8 mouse cellular contexts compared by ENCODE assay signal in the genomic region with DNA sequence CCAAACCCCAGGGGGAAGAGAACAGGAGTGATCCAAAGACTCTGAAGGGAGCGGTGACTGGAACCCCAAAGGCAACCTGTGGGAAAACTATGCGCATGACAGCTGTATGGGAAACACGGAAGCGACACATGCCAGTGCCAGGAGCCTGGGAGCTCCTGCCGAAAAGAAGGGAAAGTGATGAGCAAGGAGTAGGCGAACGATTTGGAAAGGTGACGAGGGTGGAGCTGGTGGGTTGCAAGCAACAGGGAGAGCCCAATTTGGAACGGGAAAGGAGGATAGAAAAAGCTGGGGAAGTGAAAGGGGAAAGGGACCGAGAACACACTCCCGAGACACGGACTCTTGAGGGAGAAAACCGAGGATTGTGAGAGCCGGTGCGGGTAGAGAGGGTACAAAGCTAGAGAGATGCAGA. TPM values are rescaled to one million over a fixed set of nuclear protein-coding genes. Genes with fewer than 3 reads are reported as not detected.
DNase-seq lines count a peak whose midpoint lies in the region; ATAC-seq and TF ChIP-seq lines count a peak whose summit lies in the region.

No protein-coding gene starts in this region.

- no peak overlapping the region for H3K27ac ChIP-seq in ES-E14 (ENCODE audit: insufficient read depth, low read depth, low read length, poor library complexity, severe bottlenecking)
- peak overlapping the region; percentile 89 for H3K27ac ChIP-seq in embryonic facial prominence, embryonic 12.5 days
- H3K27ac ChIP-seq in heart, embryonic 16.5 days (ENCODE audit: low read length): peak overlapping the region; percentile 86
- peak overlapping the region; percentile 91; the same call in 1 of the 2 replicates for H3K27ac ChIP-seq in stomach, embryonic 14.5 days (ENCODE audit: low read length)

- peaks cover 7 to 18% of the 10 kb centered on the region in 2 experiments; a peak in 3 of 4 replicates for H3K4me1 ChIP-seq in ES-E14 (ENCODE audit: control insufficient read depth in 2 of 2, insufficient read depth in 2 of 2, low read length in 2 of 2, poor library complexity in 1 of 2)
- peaks cover 34% of the 10 kb centered on the region for H3K4me1 ChIP-seq in embryonic facial prominence, embryonic 12.5 days
- peaks cover 51% of the 10 kb centered on the region for H3K4me1 ChIP-seq in heart, embryonic 16.5 days (ENCODE audit: control insufficient read depth, insufficient read depth, low read length)
- H3K4me1 ChIP-seq in stomach, embryonic 14.5 days (ENCODE audit: control insufficient read depth, insufficient read depth, low read length): peaks cover 35% of the 10 kb centered on the region

- peak overlapping the region; percentile 90 for H3K9ac ChIP-seq in ES-E14 (ENCODE audit: insufficient read depth, low read depth, low read length, poor library complexity, severe bottlenecking)
- peak overlapping the region; percentile 95 for H3K9ac ChIP-seq in embryonic facial prominence, embryonic 12.5 days
- H3K9ac ChIP-seq in heart, embryonic 16.5 days (ENCODE audit: low read length): peak overlapping the region; percentile 97
- peak overlapping the region; percentile 96 for H3K9ac ChIP-seq in stomach, embryonic 14.5 days (replicated peaks; ENCODE audit: low read depth, low read length)

- no peaks in the 10 kb centered on the region for H3K9me3 ChIP-seq in ES-E14 (ENCODE audit: control insufficient read depth, insufficient read depth, low read depth, low read length)
- no peaks in the 10 kb centered on the region for H3K9me3 ChIP-seq in embryonic facial prominence, embryonic 12.5 days
- no peaks in the 10 kb centered on the region for H3K9me3 ChIP-seq in heart, embryonic 16.5 days (replicated peaks; ENCODE audit: control insufficient read depth, low read length)
- H3K9me3 ChIP-seq in stomach, embryonic 14.5 days (ENCODE audit: control insufficient read depth, low read depth, low read length): no peaks in the 10 kb centered on the region

- in situ Hi-C loops in ES-E14 (cut with MboI; ENCODE audit: low sequenced_read_pairs in 2 of 2, unreplicated experiment in 2 of 2): loop anchor here in 1 of 2 experiments (10.0 kb wide), 1 partner anchor 286 kb away; a partner anchor contains a TSS

- H3K4me2 ChIP-seq in embryonic facial prominence, embryonic 12.5 days (replicated peaks): peak overlapping the region; percentile 92
- peak overlapping the region; percentile 97 for H3K4me2 ChIP-seq in heart, embryonic 16.5 days (ENCODE audit: low read depth, low read length)
- H3K4me2 ChIP-seq in stomach, embryonic 14.5 days (replicated peaks; ENCODE audit: low read depth, low read length): peak overlapping the region; percentile 70

- peak overlapping the region; percentile 80 for H3K4me3 ChIP-seq in ES-E14 (ENCODE audit: insufficient read depth in 1 of 2, low read depth in 1 of 2, low read length in 2 of 2, poor library complexity in 1 of 2, severe bottlenecking in 1 of 2)
- peak overlapping the region; percentile 91 for H3K4me3 ChIP-seq in embryonic facial prominence, embryonic 12.5 days
- peak overlapping the region; percentile 97 for H3K4me3 ChIP-seq in heart, embryonic 16.5 days (ENCODE audit: low read length)
- peak overlapping the region; percentile 98 for H3K4me3 ChIP-seq in stomach, embryonic 14.5 days (ENCODE audit: low read depth, low read length)

- peak; percentile 40 for DNase-seq in adrenal gland, postnatal 10 days
- DNase-seq in adrenal gland, postnatal 25 days: no peak
- no peak for DNase-seq in ES-E14 (ENCODE audit: low read depth, low spot score)
- DNase-seq in layer of hippocampus, postnatal 14 days (ENCODE audit: low spot score in 2 of 2): peak; percentile 23 to 39
- peak; percentile 25 for DNase-seq in lung, postnatal 10 days

- no peak for ATAC-seq in embryonic facial prominence, embryonic 12.5 days (ENCODE audit: insufficient number of reproducible peaks, insufficient read depth, low FRiP score, low TSS enrichment)
- no peak for ATAC-seq in heart, embryonic 16.5 days (replicated peaks; ENCODE audit: extremely low read depth, insufficient read depth, low FRiP score)
- no peak for ATAC-seq in stomach, embryonic 14.5 days (ENCODE audit: insufficient number of reproducible peaks, insufficient read depth, low FRiP score, low read depth)

- 2% methylated on average over 15 of the region's 15 CpGs for WGBS in embryonic facial prominence, embryonic 12.5 days
- under 1% methylated on average over 15 of the region's 15 CpGs for WGBS in heart, embryonic 16.5 days
- under 1% methylated on average over 15 of the region's 15 CpGs for WGBS in stomach, embryonic 14.5 days

- no peaks in the 10 kb centered on the region for H3K27me3 ChIP-seq in embryonic facial prominence, embryonic 12.5 days
- no peaks in the 10 kb centered on the region for H3K27me3 ChIP-seq in heart, embryonic 16.5 days (ENCODE audit: control insufficient read depth, insufficient read depth, low read length)
- no peaks in the 10 kb centered on the region for H3K27me3 ChIP-seq in stomach, embryonic 14.5 days (ENCODE audit: control insufficient read depth, insufficient read depth, low read length)

- H3K36me3 ChIP-seq in ES-E14 (ENCODE audit: control insufficient read depth, insufficient read depth, low read length, poor library complexity, severe bottlenecking): peaks cover 8% of the 10 kb centered on the region; the same call in 1 of the 2 replicates
- H3K36me3 ChIP-seq in embryonic facial prominence, embryonic 12.5 days: 0 out of 2 replicates have a peak, but pooled peaks cover 3% of the 10 kb centered on the region
- H3K36me3 ChIP-seq in heart, embryonic 16.5 days (ENCODE audit: control insufficient read depth, insufficient read depth): no peaks in the 10 kb centered on the region
- no peaks in the 10 kb centered on the region for H3K36me3 ChIP-seq in stomach, embryonic 14.5 days (ENCODE audit: control insufficient read depth, insufficient read depth, low read length)

TF ChIP-seq in ES-E14, 5 proteins besides CTCF, POLR2A, EP300 and RAD21:
- TF ChIP-seq CHD2 (IDR thresholded peaks at IDR 0.05; ENCODE audit: low read depth, low read length): no peak
- TF ChIP-seq ZC3H11A (IDR thresholded peaks at IDR 0.05; ENCODE audit: borderline replicate concordance, low read depth, low read length): no peak
- TF ChIP-seq HCFC1 (IDR thresholded peaks at IDR 0.05; ENCODE audit: borderline replicate concordance, insufficient read depth, low read length): no peak
- no peak for TF ChIP-seq MAFK (IDR thresholded peaks at IDR 0.05; ENCODE audit: insufficient read depth, low read depth, low read length)
- TF ChIP-seq ZNF384 (IDR thresholded peaks at IDR 0.05; ENCODE audit: low read depth, low read length): no peak
TF ChIP-seq in ES-E14: peak in this region for 0.

RNA-seq across cellular contexts. Expression of a gene that starts 1.3 kb away (rescaled TPM):
- 10 to 100 TPM; 61.8 to 73.3 TPM for total RNA-seq in adrenal gland, postnatal 10 days (2021)
- total RNA-seq in adrenal gland, postnatal 25 days (2021): 85.5 and 96.0 TPM in 2 replicates
- 44.0 and 47.9 TPM in 2 replicates for total RNA-seq in ES-E14 (2012; rRNA removed)
- polyA plus RNA-seq in embryonic facial prominence, embryonic 12.5 days (2016; fragmentation: Nextera tagmentation; extraction: Ambion mirVana): 61.2 and 62.8 TPM in 2 replicates
- polyA plus RNA-seq in heart, embryonic 16.5 days (2015; fragmentation: Nextera tagmentation; extraction: Ambion mirVana): 32.4 and 33.0 TPM in 2 replicates
- 100 to 1,000 TPM in 1 of 2 experiments, 10 to 100 TPM in 1; 95.9 to 110 TPM for total RNA-seq in layer of hippocampus, postnatal 14 days (2021)
- polyA plus RNA-seq in stomach, embryonic 14.5 days (2014; fragmentation: Nextera tagmentation; extraction: Ambion mirVana): 54.4 and 63.4 TPM in 2 replicates

RNA-seq across cellular contexts. Expression of a gene that starts 42.4 kb away (rescaled TPM):
- 10 to 100 TPM; 23.2 to 23.8 TPM for total RNA-seq in adrenal gland, postnatal 10 days (2021)
- total RNA-seq in adrenal gland, postnatal 25 days (2021): 20.9 and 21.1 TPM in 2 replicates
- 36.8 and 40.0 TPM in 2 replicates for total RNA-seq in ES-E14 (2012; rRNA removed)
- 40.3 and 46.1 TPM in 2 replicates for polyA plus RNA-seq in embryonic facial prominence, embryonic 12.5 days (2016; fragmentation: Nextera tagmentation; extraction: Ambion mirVana)
- polyA plus RNA-seq in heart, embryonic 16.5 days (2015; fragmentation: Nextera tagmentation; extraction: Ambion mirVana): 15.0 and 19.0 TPM in 2 replicates
- 10 to 100 TPM; 32.8 to 33.9 TPM for total RNA-seq in layer of hippocampus, postnatal 14 days (2021)
- 25.2 and 29.9 TPM in 2 replicates for polyA plus RNA-seq in stomach, embryonic 14.5 days (2014; fragmentation: Nextera tagmentation; extraction: Ambion mirVana)

Comparison
In these comparisons a context has a peak if more than half of its experiments do, and no peak if none do; other contexts are left out.
1. DNase-seq: peak in adrenal gland, postnatal 10 days (single experiment), layer of hippocampus, postnatal 14 days (2 of 2) and lung, postnatal 10 days (single experiment); none in adrenal gland, postnatal 25 days (single experiment) and ES-E14 (single experiment).
2. Peak in every context shown above with its lines, with median percentiles within 50 percentile points of each other: H3K4me3 ChIP-seq, H3K9ac ChIP-seq and H3K4me2 ChIP-seq.